Mouse (Mus musculus) heart, embryonic 10.5 days (tissue): ENCODE data around the gene Krt87. TPM values are rescaled to one million over a fixed set of nuclear protein-coding genes. Genes with fewer than 3 reads are reported as not detected.

Experiments used
- DNase-seq: peaks from one replicate; pipeline ENCODE4 v3.0.0-alpha.2; 2017; ENCODE audit warnings: low spot score
- H3K27ac ChIP-seq: fragments of 300-500 bp; sonication (generic); 2 replicates; pipeline ENCODE4 v1.5.1; 2016; ENCODE audit warnings: mild to moderate bottlenecking
- H3K27me3 ChIP-seq: fragments of 300-500 bp; sonication (generic); 2 replicates; pipeline ENCODE4 v1.6.1; 2016; ENCODE audit warnings: mild to moderate bottlenecking; ENCODE audit not compliant: poor library complexity, insufficient read depth, severe bottlenecking
- H3K36me3 ChIP-seq: fragments of 300-500 bp; sonication (generic); 2 replicates; pipeline ENCODE4 v1.6.1; 2016; ENCODE audit warnings: mild to moderate bottlenecking, moderate library complexity
- H3K4me1 ChIP-seq: fragments of 300-500 bp; sonication (generic); 2 replicates; pipeline ENCODE4 v1.6.1; 2016; ENCODE audit warnings: mild to moderate bottlenecking
- H3K4me3 ChIP-seq: fragments of 300-500 bp; sonication (generic); 2 replicates; pipeline ENCODE4 v1.5.1; 2016; ENCODE audit warnings: mild to moderate bottlenecking, moderate library complexity
- H3K9me3 ChIP-seq: fragments of 300-500 bp; sonication (generic); 2 replicates; pipeline ENCODE4 v1.6.1; 2016; ENCODE audit warnings: mild to moderate bottlenecking, moderate library complexity
- WGBS: fragments of 180-500 bp; shearing (Covaris S2); methylation state at CpG from one replicate; pipeline ENCODE4 v1.1.7; 2016; 5-methylcytosine and 5-hydroxymethylcytosine counted together
- polyA plus RNA-seq: library from polyadenylated mRNA; unstranded; fragments of >200 nt; fragmentation: Nextera tagmentation; extraction: Ambion mirVana; gene quantifications from 2 replicates; pipeline ENCODE4 v1.2.1, GENCODE M21; 2016

The Krt87 gene
- polyA plus RNA-seq = not detected in 2 replicates

- Histone ChIP-seq H3K4me3 (peak within 1 kb of the TSS; percentile 48), H3K27ac (0 out of 2 replicates have a peak within 1 kb of the TSS, but pooled peaks have one; percentile 7), H3K4me1 (peaks cover 8% of the 10 kb centered on the region), H3K27me3 (peaks cover 71% of the 10 kb centered on the region), H3K36me3 (no peaks in the 10 kb centered on the region), H3K9me3 (no peaks in the 10 kb centered on the region)
- 4% methylated on average over 34 of the region's 34 CpGs for WGBS
- DNase-seq = no peak
Observed at GRCm38 (mm10) chr15:101438555-101438954, at the start of gene Krt87. Gene Krt87 (minus strand): TSS chr15:101438804.

GRCm38 (mm10) chr15:101485911-101486635 lies 47.5 kb upstream of the Krt87 start:
- 77% methylated on average over 11 of the region's 11 CpGs for WGBS
- DNase-seq = no peak
- no peaks in the 10 kb centered on the region for H3K9me3 ChIP-seq
- H3K4me3 ChIP-seq = no peak overlapping the region
- H3K27me3 ChIP-seq = peaks cover 36% of the 10 kb centered on the region
- no peaks in the 10 kb centered on the region for H3K36me3 ChIP-seq
- H3K4me1 ChIP-seq = peaks cover 17% of the 10 kb centered on the region
- no peak overlapping the region; the same call in 1 of the 2 replicates for H3K27ac ChIP-seq

- DNase-seq = no peak
- Histone ChIP-seq H3K4me3 (no peak overlapping the region), H3K4me1 (peaks cover 17% of the 10 kb centered on the region), H3K9me3 (no peaks in the 10 kb centered on the region), H3K36me3 (no peaks in the 10 kb centered on the region), H3K27ac (peak overlapping the region; percentile 38; the same call in 1 of the 2 replicates), H3K27me3 (peaks cover 44% of the 10 kb centered on the region)
- 76% methylated on average over 1 of the region's 1 CpGs for WGBS
Observed at GRCm38 (mm10) chr15:101484939-101485338, 46.3 kb upstream of the Krt87 start.

GRCm38 (mm10) chr15:101483646-101484045 lies 45.0 kb upstream of the Krt87 start:
- WGBS = 78% methylated on average over 1 of the region's 1 CpGs
- Histone ChIP-seq H3K9me3 (no peaks in the 10 kb centered on the region), H3K4me1 (peaks cover 22% of the 10 kb centered on the region), H3K36me3 (no peaks in the 10 kb centered on the region), H3K27ac (no peak overlapping the region), H3K27me3 (peaks cover 50% of the 10 kb centered on the region), H3K4me3 (no peak overlapping the region)
- no peak for DNase-seq

- no peak overlapping the region for H3K4me3 ChIP-seq
- no peak overlapping the region for H3K27ac ChIP-seq
- peaks cover 22% of the 10 kb centered on the region for H3K4me1 ChIP-seq
- peaks cover 58% of the 10 kb centered on the region for H3K27me3 ChIP-seq
- no peak for DNase-seq
- H3K9me3 ChIP-seq = no peaks in the 10 kb centered on the region
- 41% methylated on average over 4 of the region's 4 CpGs for WGBS
- no peaks in the 10 kb centered on the region for H3K36me3 ChIP-seq
Observed at GRCm38 (mm10) chr15:101482056-101482455, 43.5 kb upstream of the Krt87 start.

- H3K4me1 ChIP-seq = peaks cover 11% of the 10 kb centered on the region
- no peaks in the 10 kb centered on the region for H3K9me3 ChIP-seq
- DNase-seq = no peak
- H3K36me3 ChIP-seq = no peaks in the 10 kb centered on the region
- H3K4me3 ChIP-seq = peak overlapping the region; percentile 49
- H3K27me3 ChIP-seq = peaks cover 71% of the 10 kb centered on the region
- WGBS = 31% methylated on average over 11 of the region's 11 CpGs
- H3K27ac ChIP-seq = no peak overlapping the region
Observed at GRCm38 (mm10) chr15:101479666-101480060, 41.1 kb upstream of the Krt87 start.

- H3K4me1 ChIP-seq = peaks cover 6% of the 10 kb centered on the region
- DNase-seq = no peak
- no peaks in the 10 kb centered on the region for H3K9me3 ChIP-seq
- H3K36me3 ChIP-seq = no peaks in the 10 kb centered on the region
- no peak overlapping the region for H3K27ac ChIP-seq
- peaks cover 71% of the 10 kb centered on the region for H3K27me3 ChIP-seq
- 7% methylated on average over 31 of the region's 31 CpGs for WGBS
- H3K4me3 ChIP-seq = peak overlapping the region; percentile 49
Observed at GRCm38 (mm10) chr15:101479007-101479665, 40.5 kb upstream of the Krt87 start.

- no peak within 1 kb of the TSS for H3K4me3 ChIP-seq
- no peaks in the 10 kb centered on the region for H3K36me3 ChIP-seq
- whole genome bisulfite sequencing = 18% methylated on average over 10 of the region's 10 CpGs
- H3K4me1 ChIP-seq = no peaks in the 10 kb centered on the region
- H3K27ac ChIP-seq = no peak within 1 kb of the TSS
- H3K27me3 ChIP-seq = peaks cover 20% of the 10 kb centered on the region
- DNase-seq = peak; percentile 87
- no peaks in the 10 kb centered on the region for H3K9me3 ChIP-seq
Observed at GRCm38 (mm10) chr15:101472952-101473528, 34.4 kb upstream of the Krt87 start, which contains the start of gene Krt86. Gene Krt86 (plus strand): TSS chr15:101473478.

- Histone ChIP-seq H3K4me3 (no peak overlapping the region), H3K27ac (no peak overlapping the region), H3K27me3 (no peaks in the 10 kb centered on the region), H3K36me3 (no peaks in the 10 kb centered on the region), H3K4me1 (no peaks in the 10 kb centered on the region), H3K9me3 (no peaks in the 10 kb centered on the region)
- 76% methylated on average over 4 of the region's 4 CpGs for WGBS
- no peak for DNase-seq
Observed at GRCm38 (mm10) chr15:101469093-101469492, 30.5 kb upstream of the Krt87 start.

GRCm38 (mm10) chr15:101463651-101464050 lies 25.0 kb upstream of the Krt87 start, which contains the start of gene Krt81:
Gene Krt81 (minus strand): TSS chr15:101463751.
- no peaks in the 10 kb centered on the region for H3K4me1 ChIP-seq
- DNase-seq = no peak
- H3K4me3 ChIP-seq = no peak within 1 kb of the TSS
- no peaks in the 10 kb centered on the region for H3K9me3 ChIP-seq
- H3K27ac ChIP-seq = no peak within 1 kb of the TSS
- no peaks in the 10 kb centered on the region for H3K36me3 ChIP-seq
- H3K27me3 ChIP-seq = peaks cover 12% of the 10 kb centered on the region
- 72% methylated on average over 13 of the region's 13 CpGs for WGBS

GRCm38 (mm10) chr15:101459283-101459682 lies 20.7 kb upstream of the Krt87 start:
- Histone ChIP-seq H3K27me3 (peaks cover 17% of the 10 kb centered on the region), H3K9me3 (no peaks in the 10 kb centered on the region), H3K4me1 (no peaks in the 10 kb centered on the region), H3K27ac (no peak overlapping the region), H3K4me3 (no peak overlapping the region), H3K36me3 (no peaks in the 10 kb centered on the region)
- 82% methylated on average over 14 of the region's 14 CpGs for WGBS
- DNase-seq = no peak

GRCm38 (mm10) chr15:101458361-101458930 lies 19.8 kb upstream of the Krt87 start:
- no peak for DNase-seq
- Histone ChIP-seq H3K27ac (no peak overlapping the region), H3K9me3 (no peaks in the 10 kb centered on the region), H3K4me3 (no peak overlapping the region), H3K36me3 (no peaks in the 10 kb centered on the region), H3K27me3 (peaks cover 13% of the 10 kb centered on the region; the same call in 1 of the 2 replicates), H3K4me1 (peaks cover under 1% of the 10 kb centered on the region; the same call in 1 of the 2 replicates)
- 75% methylated on average over 16 of the region's 16 CpGs for WGBS
